Mouse (Mus musculus) lung, embryonic 15.5 days (tissue): ENCODE data around the gene Arhgef2. TPM values are rescaled to one million over a fixed set of nuclear protein-coding genes. Genes with fewer than 3 reads are reported as not detected.

Experiments
- ATAC-seq: fragments of 200-750 bp; cut with Nextera tagmentation; 2 replicates; pipeline ENCODE4 v1.8.0; 2017; ENCODE audit warnings: moderate number of reproducible peaks, borderline replicate concordance; ENCODE audit not compliant: low FRiP score, low TSS enrichment; ENCODE audit errors: extremely low read depth
- H3K27ac ChIP-seq: fragments of 300-500 bp; sonication (generic); 2 replicates; pipeline ENCODE4 v1.5.1; 2015; ENCODE audit warnings: moderate library complexity, mild to moderate bottlenecking, inconsistent platforms
- H3K27me3 ChIP-seq: fragments of 300-500 bp; sonication (generic); 2 replicates; pipeline ENCODE4 v1.6.1; 2015; ENCODE audit warnings: inconsistent platforms
- H3K36me3 ChIP-seq: fragments of 300-500 bp; sonication (generic); 2 replicates; pipeline ENCODE4 v1.6.1; 2015; ENCODE audit warnings: inconsistent platforms
- H3K4me1 ChIP-seq: fragments of 300-500 bp; sonication (generic); 2 replicates; pipeline ENCODE4 v1.6.1; 2015; ENCODE audit warnings: inconsistent platforms
- H3K4me2 ChIP-seq: fragments of 300-500 bp; sonication (generic); 2 replicates; pipeline ENCODE4 v1.6.1; 2015; ENCODE audit warnings: inconsistent platforms, mild to moderate bottlenecking, moderate library complexity
- H3K4me3 ChIP-seq: fragments of 300-500 bp; sonication (generic); 2 replicates; pipeline ENCODE4 v1.5.1; 2015; ENCODE audit warnings: mild to moderate bottlenecking, inconsistent platforms
- H3K9ac ChIP-seq: fragments of 300-500 bp; sonication (generic); 2 replicates; pipeline ENCODE4 v1.6.1; 2015; ENCODE audit warnings: inconsistent platforms
- H3K9me3 ChIP-seq: fragments of 300-500 bp; sonication (generic); 2 replicates; pipeline ENCODE4 v1.6.1; 2016; ENCODE audit warnings: inconsistent platforms
- WGBS: fragments of 180-500 bp; shearing (Covaris S2); methylation state at CpG from one replicate; pipeline ENCODE4 v1.1.7; 2015; 5-methylcytosine and 5-hydroxymethylcytosine counted together
- polyA plus RNA-seq: library from polyadenylated mRNA; unstranded; fragments of >200 nt; fragmentation: Nextera tagmentation; extraction: Ambion mirVana; gene quantifications from 2 replicates; pipeline ENCODE4 v1.2.1, GENCODE M21; 2015

Arhgef2 gene
- polyA plus RNA-seq, 1 experiment from 2014 or later: 116 TPM

DNA sequence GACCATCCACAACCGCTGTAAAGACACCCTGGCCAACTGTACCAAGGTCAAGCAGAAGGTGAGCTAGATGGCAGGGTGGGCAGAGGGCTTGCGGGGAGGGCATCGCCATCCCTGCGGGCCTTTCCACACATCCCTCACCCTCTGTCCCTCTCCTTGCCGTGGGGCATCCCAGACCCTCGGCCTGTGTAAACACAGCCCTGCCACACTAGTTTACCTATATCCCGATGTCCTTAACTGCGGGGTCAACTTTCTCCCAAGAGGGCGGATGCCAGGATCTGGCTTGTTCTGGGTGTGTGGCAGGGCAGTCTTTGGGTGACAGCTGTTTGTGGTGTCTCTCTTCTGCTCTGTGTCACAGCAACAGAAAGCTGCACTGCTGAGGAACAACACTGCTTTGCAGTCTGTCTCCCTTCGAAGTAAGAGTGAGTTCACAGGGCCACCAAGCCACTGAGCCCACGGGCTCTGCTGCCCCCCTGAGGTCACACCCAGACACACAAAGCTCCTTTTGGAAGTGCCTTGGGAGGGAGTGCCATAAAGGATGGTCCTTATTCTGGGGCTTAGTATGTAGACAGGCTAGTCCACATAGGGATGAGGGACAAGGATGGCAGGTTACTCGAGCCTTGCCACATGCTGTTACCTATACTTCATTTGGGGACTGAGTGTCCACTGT, 26.3 kb downstream of the Arhgef2 start:
- no peak overlapping the region for H3K9ac ChIP-seq
- H3K27ac ChIP-seq: no peak overlapping the region
- peaks cover 41% of the 10 kb centered on the region for H3K4me1 ChIP-seq
- H3K27me3 ChIP-seq: no peaks in the 10 kb centered on the region
- H3K36me3 ChIP-seq: peaks cover 77% of the 10 kb centered on the region
- no peaks in the 10 kb centered on the region for H3K9me3 ChIP-seq
- H3K4me2 ChIP-seq: no peak overlapping the region
- ATAC-seq: 0 out of 2 replicates have a peak, but pooled peaks have one; percentile 12
- 57% methylated on average over 12 of the region's 12 CpGs for WGBS
- no peak overlapping the region for H3K4me3 ChIP-seq

DNA sequence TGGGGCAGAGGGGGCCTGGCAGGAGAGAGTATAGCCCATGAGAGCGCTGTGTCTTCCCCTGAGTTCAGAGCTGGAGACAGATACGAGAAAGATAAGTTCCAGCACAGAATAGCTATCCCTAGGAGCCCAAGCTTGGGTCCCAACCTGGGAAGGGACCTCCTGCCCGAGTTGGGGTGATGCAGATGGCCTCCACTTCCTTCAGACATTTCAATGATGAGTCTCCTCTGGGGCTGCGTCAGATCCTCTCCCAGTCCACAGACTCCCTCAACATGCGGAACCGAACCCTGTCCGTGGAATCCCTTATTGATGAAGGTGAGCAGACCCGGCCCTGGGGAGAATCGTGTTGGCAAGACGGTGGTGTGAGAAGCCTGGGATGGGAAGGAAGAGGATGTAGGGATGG, 27.3 kb downstream of the Arhgef2 start:
- ATAC-seq: no peak
- peaks cover 84% of the 10 kb centered on the region for H3K36me3 ChIP-seq
- H3K4me2 ChIP-seq: no peak overlapping the region
- peaks cover 32% of the 10 kb centered on the region for H3K4me1 ChIP-seq
- H3K27me3 ChIP-seq: no peaks in the 10 kb centered on the region
- H3K9me3 ChIP-seq: no peaks in the 10 kb centered on the region
- 91% methylated on average over 10 of the region's 10 CpGs for WGBS
- no peak overlapping the region for H3K9ac ChIP-seq
- no peak overlapping the region for H3K27ac ChIP-seq
- no peak overlapping the region for H3K4me3 ChIP-seq

DNA sequence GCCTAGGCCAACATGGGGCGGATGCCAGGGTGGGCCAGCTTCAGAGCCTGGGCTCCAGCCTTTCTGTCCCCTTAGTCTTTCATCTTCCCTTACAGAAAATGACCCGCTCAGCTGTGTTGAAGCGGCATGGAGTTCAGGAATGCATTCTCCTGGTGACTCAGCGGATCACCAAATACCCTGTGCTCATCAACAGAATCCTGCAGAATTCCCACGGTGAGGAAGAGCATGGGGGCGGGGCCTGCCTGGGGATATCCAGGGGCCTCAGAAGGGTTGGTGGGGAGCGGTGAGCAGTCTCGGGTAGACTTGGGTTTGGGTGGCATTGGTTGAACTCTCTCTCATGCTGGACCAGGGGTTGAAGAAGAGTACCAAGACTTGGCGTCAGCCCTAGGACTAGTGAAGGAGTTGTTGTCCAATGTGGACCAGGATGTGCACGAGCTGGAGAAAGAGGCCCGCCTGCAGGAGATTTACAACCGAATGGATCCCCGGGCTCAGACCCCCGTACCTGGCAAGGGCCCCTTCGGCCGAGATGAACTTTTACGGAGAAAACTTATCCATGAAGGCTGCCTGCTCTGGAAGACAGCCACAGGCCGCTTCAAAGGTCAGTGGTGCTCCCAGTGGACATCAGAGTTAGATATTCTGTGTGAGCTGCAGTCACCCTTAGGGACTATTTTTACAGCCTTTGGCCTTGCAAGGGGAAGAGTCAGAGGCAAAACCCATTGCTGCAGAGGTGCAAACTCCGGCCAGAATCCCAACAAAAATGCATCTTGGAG, 29.9 kb downstream of the Arhgef2 start:
- H3K4me3 ChIP-seq: no peak overlapping the region
- H3K4me1 ChIP-seq: peaks cover 7% of the 10 kb centered on the region
- H3K27me3 ChIP-seq: no peaks in the 10 kb centered on the region
- H3K4me2 ChIP-seq: no peak overlapping the region
- ATAC-seq: no peak
- H3K27ac ChIP-seq: no peak overlapping the region
- WGBS: 92% methylated on average over 19 of the region's 19 CpGs
- no peak overlapping the region for H3K9ac ChIP-seq
- peaks cover 96% of the 10 kb centered on the region for H3K36me3 ChIP-seq
- no peaks in the 10 kb centered on the region for H3K9me3 ChIP-seq

DNA sequence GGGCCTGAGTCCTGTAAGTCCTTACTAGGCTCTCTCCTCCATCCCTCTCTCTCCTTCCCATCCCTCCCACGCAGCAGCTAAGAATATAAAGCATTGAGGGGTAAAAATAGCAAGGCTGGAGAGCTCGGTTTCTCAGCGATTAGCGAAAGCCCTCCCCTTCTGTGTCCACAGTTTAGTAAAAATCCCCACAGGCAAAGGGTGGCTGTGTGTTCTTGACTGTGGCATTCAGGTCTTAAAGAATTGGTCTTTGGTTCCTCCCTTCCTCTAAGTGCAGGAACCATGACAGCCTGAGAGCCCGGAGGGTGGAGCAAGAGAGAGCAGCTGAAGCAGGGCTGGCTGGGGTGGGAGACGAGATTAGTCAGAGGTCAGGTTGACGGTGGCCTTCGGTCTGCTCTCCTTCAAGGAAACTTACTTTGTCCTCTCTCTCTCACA, 30.8 kb downstream of the Arhgef2 start:
- Histone ChIP-seq H3K4me1 (0 out of 2 replicates have a peak, but pooled peaks cover under 1% of the 10 kb centered on the region), H3K27me3 (no peaks in the 10 kb centered on the region), H3K27ac (no peak overlapping the region), H3K4me2 (no peak overlapping the region), H3K4me3 (no peak overlapping the region), H3K36me3 (peaks cover 96% of the 10 kb centered on the region), H3K9me3 (no peaks in the 10 kb centered on the region), H3K9ac (no peak overlapping the region)
- ATAC-seq: no peak
- 94% methylated on average over 8 of the region's 8 CpGs for WGBS

- no peaks in the 10 kb centered on the region for H3K4me1 ChIP-seq
- no peaks in the 10 kb centered on the region for H3K27me3 ChIP-seq
- H3K9ac ChIP-seq: no peak overlapping the region
- peaks cover 96% of the 10 kb centered on the region for H3K36me3 ChIP-seq
- no peaks in the 10 kb centered on the region for H3K9me3 ChIP-seq
- no peak overlapping the region for H3K27ac ChIP-seq
- no peak overlapping the region for H3K4me3 ChIP-seq
- no peak for ATAC-seq
- no peak overlapping the region for H3K4me2 ChIP-seq
- 92% methylated on average over 5 of the region's 5 CpGs for WGBS
Measured at GRCm38 (mm10) chr3:88637134-88637533, 31.4 kb downstream of the Arhgef2 start.

DNA sequence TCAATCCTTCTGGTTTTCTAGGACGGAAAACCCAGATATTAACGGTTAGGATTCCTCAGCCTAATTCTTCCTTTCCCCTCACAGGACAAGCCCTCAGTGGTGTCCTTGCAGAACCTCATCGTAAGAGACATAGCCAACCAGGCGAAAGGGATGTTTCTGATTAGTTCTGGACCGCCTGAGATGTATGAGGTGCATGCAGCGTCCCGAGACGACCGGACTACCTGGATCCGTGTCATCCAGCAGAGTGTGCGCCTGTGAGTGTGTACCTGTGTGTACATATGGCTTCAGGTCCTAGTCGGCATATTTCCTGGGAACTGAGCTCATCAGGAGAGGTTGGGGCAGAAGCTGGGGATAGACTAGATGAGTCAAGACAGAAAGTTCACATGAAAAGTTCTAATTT, 33.5 kb downstream of the Arhgef2 start:
- Histone ChIP-seq H3K9me3 (no peaks in the 10 kb centered on the region), H3K4me3 (no peak overlapping the region), H3K36me3 (peaks cover 96% of the 10 kb centered on the region), H3K4me2 (no peak overlapping the region), H3K27ac (no peak overlapping the region), H3K9ac (no peak overlapping the region), H3K27me3 (no peaks in the 10 kb centered on the region), H3K4me1 (no peaks in the 10 kb centered on the region)
- ATAC-seq: no peak
- 93% methylated on average over 12 of the region's 12 CpGs for WGBS

- no peak overlapping the region for H3K4me3 ChIP-seq
- no peak for ATAC-seq
- no peak overlapping the region for H3K4me2 ChIP-seq
- H3K36me3 ChIP-seq: peaks cover 95% of the 10 kb centered on the region
- no peak overlapping the region for H3K9ac ChIP-seq
- no peak overlapping the region for H3K27ac ChIP-seq
- no peaks in the 10 kb centered on the region for H3K9me3 ChIP-seq
- 77% methylated on average over 1 of the region's 1 CpGs for WGBS
- no peaks in the 10 kb centered on the region for H3K27me3 ChIP-seq
- H3K4me1 ChIP-seq: no peaks in the 10 kb centered on the region
Measured at GRCm38 (mm10) chr3:88640676-88641075, 34.9 kb downstream of the Arhgef2 start.

- no peaks in the 10 kb centered on the region for H3K4me1 ChIP-seq
- H3K9ac ChIP-seq: no peak overlapping the region
- no peak overlapping the region for H3K4me3 ChIP-seq
- ATAC-seq: no peak
- H3K9me3 ChIP-seq: no peaks in the 10 kb centered on the region
- peaks cover 97% of the 10 kb centered on the region for H3K36me3 ChIP-seq
- no peak overlapping the region for H3K4me2 ChIP-seq
- H3K27me3 ChIP-seq: no peaks in the 10 kb centered on the region
- H3K27ac ChIP-seq: no peak overlapping the region
- 80% methylated on average over 5 of the region's 5 CpGs for WGBS
Measured at GRCm38 (mm10) chr3:88643078-88643477, 37.3 kb downstream of the Arhgef2 start.

- Histone ChIP-seq H3K9me3 (no peaks in the 10 kb centered on the region), H3K27ac (no peak overlapping the region), H3K9ac (no peak overlapping the region), H3K27me3 (no peaks in the 10 kb centered on the region), H3K4me1 (no peaks in the 10 kb centered on the region), H3K4me3 (no peak overlapping the region), H3K36me3 (peaks cover 72% of the 10 kb centered on the region), H3K4me2 (no peak overlapping the region)
- WGBS: 85% methylated on average over 12 of the region's 12 CpGs
- ATAC-seq: no peak; the same call in 1 of the 2 replicates
Measured at GRCm38 (mm10) chr3:88645937-88646336, 40.2 kb downstream of the Arhgef2 start.

- Histone ChIP-seq H3K4me2 (no peak overlapping the region), H3K27ac (no peak overlapping the region), H3K4me3 (no peak overlapping the region), H3K9ac (no peak overlapping the region), H3K9me3 (no peaks in the 10 kb centered on the region), H3K36me3 (peaks cover 67% of the 10 kb centered on the region), H3K4me1 (no peaks in the 10 kb centered on the region), H3K27me3 (no peaks in the 10 kb centered on the region)
- ATAC-seq: no peak
- 69% methylated on average over 6 of the region's 6 CpGs for WGBS
Measured at GRCm38 (mm10) chr3:88646426-88646995, 40.7 kb downstream of the Arhgef2 start.

GRCm38 (mm10) chr3:88647076-88647475, 41.3 kb downstream of the Arhgef2 start:
- H3K4me2 ChIP-seq: no peak overlapping the region
- no peak for ATAC-seq
- whole genome bisulfite sequencing: 86% methylated on average over 3 of the region's 3 CpGs

More at GRCm38 (mm10) chr3:88647076-88647475, 41.3 kb downstream of the Arhgef2 start:
- no peak overlapping the region for H3K4me3 ChIP-seq
- no peak overlapping the region for H3K27ac ChIP-seq
- H3K4me1 ChIP-seq: no peaks in the 10 kb centered on the region
- no peaks in the 10 kb centered on the region for H3K9me3 ChIP-seq
- no peaks in the 10 kb centered on the region for H3K27me3 ChIP-seq
- H3K36me3 ChIP-seq: peaks cover 61% of the 10 kb centered on the region
- no peak overlapping the region for H3K9ac ChIP-seq
